Mouse (Mus musculus) heart, postnatal 36 days (tissue): Measurements from ENCODE around the gene Rad51b. TPM values are rescaled to one million over a fixed set of nuclear protein-coding genes. Genes with fewer than 3 reads are reported as not detected.

ENCODE experiments used
- DNase-seq, 2 experiments: peaks; one replicate each; pipeline ENCODE4 v3.0.0; 2021 to 2022
- intact Hi-C: fragments of 180-260 bp; cut with DNase I; formaldehyde crosslinking; loops from one replicate; pipeline ENCODE4 v1.15.1; 2025
- total RNA-seq, 2 experiments: library from RNA; stranded (reverse); gene quantifications; 2 replicates each; pipeline ENCODE4 v1.2.3; 2021

Gene Rad51b
- total RNA-seq, 2 experiments from 2014 or later: 0.53 to 0.60 TPM

DNA sequence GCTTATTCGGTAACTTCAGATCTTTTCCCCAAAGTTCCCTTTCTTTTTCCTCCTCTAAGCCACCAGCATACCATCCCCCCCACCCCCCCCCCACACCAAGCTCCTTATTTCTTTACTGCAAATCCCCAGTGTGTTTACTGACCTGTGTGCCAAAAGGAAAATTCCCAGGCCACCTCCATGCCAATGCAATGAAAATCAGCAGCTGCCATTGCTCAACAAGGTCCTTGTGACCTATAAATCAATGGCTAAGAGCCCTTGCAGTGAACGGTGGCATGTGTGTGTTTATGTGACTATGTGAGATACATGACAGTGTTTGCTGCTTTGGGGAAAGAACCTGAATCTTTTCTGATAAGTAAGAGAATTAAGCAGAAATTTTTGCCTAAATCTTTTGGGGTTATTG, 301.8 kb downstream of the Rad51b start:
- intact Hi-C loops: loop anchor here (5.0 kb wide), 1 partner anchor 67 kb away; no protein-coding TSS in a partner anchor
- no peak for DNase-seq

DNA sequence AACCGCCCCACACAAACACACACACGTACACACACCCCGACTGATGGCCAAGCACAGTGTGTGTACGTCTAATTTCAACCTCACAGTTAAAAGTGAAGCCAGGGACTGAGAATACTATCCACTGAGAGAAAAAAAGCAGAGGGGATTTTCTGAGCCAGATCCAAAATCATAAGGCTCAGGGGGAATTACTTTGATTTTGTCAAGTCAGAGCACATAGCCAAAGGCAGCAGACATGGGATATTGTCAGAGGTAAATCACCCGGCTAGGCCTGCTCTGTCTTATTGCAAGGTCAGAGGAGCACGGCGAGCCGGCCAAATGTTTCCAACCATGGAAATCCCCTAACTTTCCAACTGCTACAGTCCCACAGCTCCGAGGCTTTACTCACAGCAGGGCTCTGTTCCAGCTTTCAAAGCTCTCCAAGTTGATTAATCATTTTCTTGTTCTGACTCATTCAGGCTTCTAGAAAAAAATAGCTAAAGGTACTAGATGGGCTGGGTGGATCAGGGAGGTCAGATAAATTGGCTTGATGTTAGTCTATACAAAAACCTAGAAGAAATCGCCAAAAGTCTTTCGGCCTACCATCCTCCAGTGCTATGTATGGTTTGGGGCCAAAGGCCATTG, 303.2 kb downstream of the Rad51b start:
- peak; percentile 68 to 71 for DNase-seq
- intact Hi-C loops: no loop called here

GRCm38 (mm10) chr12:79602641-79603040, 305.6 kb downstream of the Rad51b start:
- DNase-seq: no peak
- intact Hi-C loops: no loop called here

DNA sequence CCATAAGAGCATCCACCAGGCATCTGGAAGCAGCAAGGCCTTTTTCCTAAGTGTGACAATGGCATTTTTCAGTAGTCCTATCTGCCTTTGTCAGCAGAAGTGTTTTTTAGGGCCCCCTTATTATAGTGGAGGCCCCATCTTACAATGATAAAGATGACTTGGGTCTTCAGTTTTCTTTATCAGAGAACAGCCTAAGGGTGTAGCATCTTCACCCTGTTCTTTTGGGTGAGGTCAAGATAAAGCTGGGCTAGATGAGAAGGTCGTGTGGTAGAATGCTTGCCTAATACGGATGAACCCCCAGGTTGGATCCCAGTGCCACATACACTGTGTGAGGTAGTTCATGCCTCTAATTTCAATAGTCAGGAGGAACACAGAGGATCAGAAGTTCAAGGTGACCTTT, 307.8 kb downstream of the Rad51b start:
- no peak for DNase-seq
- intact Hi-C loops: no loop called here

DNA sequence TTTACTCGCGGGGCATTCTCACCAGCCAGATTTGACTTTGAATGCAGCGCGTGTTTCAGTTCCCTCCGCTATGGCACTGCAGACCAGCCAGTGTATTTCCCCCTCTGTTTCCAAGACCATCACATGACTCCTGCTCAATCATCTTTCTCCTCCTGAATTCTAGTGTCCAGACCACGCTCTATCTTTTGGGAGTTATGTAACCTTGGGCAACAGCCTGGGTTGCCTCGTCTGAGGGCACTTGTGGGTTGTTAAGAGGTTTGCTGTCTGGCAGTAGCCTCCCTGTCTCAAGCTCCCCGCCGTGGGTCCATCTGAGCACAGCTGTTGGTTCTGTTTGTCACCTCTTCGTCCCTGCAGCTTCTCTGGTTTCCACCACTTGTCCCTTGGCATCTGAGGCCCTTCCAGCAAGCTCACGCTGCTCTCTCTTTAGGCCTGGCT, 309.1 kb downstream of the Rad51b start:
- intact Hi-C loops: no loop called here
- no peak for DNase-seq

GRCm38 (mm10) chr12:79609399-79610010, 312.4 kb downstream of the Rad51b start:
- intact Hi-C loops: loop anchor here (5.0 kb wide), 3 partner anchors 228 to 278 kb away; no protein-coding TSS in a partner anchor
- no peak for DNase-seq

DNA sequence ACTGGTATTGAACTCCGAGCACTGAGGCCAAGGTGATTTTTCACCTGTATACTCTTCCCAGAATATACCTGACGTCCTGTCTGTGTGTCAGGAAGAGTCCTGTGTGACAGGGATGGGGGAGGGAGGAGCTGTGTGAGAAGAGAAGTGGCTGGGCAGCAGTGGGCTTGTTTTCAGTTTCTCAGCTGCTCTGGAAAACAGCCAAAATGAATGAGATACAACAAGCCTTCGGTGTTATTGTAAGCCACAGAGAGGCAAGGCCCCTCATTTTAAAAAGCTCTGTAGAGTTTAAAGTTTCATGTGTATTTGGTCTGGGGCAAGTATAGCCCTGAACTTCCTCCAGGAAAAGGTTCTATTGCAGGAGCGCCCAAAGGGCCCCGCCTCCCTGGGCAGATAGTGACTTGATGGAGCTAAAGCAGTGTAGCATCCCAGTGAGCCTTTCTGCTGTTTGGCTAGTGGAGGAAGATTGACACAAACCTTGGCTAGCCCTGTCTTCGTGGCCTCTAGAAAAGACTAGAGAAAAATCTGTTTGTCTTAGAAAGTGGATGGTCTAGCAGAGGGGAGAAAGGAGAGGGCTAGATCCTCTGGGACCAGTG, 313.5 kb downstream of the Rad51b start:
- no peak for DNase-seq
- intact Hi-C loops: loop anchor here (5.0 kb wide), 3 partner anchors 227 to 277 kb away; no protein-coding TSS in a partner anchor

GRCm38 (mm10) chr12:79611665-79612064, 314.6 kb downstream of the Rad51b start:
- intact Hi-C loops: loop anchor here (1.0 to 5.0 kb wide), 6 partner anchors 226 to 521 kb away; partner anchors contain the start of gene Zfp36l1

GRCm38 (mm10) chr12:79612334-79613060, 315.4 kb downstream of the Rad51b start:
- intact Hi-C loops: loop anchor here (1.0 to 5.0 kb wide), 6 partner anchors 225 to 520 kb away; partner anchors contain the start of gene Zfp36l1
- peak; percentile 87 to 88 for DNase-seq

More at GRCm38 (mm10) chr12:79611665-79612064, 314.6 kb downstream of the Rad51b start:
- DNase-seq: no peak

DNA sequence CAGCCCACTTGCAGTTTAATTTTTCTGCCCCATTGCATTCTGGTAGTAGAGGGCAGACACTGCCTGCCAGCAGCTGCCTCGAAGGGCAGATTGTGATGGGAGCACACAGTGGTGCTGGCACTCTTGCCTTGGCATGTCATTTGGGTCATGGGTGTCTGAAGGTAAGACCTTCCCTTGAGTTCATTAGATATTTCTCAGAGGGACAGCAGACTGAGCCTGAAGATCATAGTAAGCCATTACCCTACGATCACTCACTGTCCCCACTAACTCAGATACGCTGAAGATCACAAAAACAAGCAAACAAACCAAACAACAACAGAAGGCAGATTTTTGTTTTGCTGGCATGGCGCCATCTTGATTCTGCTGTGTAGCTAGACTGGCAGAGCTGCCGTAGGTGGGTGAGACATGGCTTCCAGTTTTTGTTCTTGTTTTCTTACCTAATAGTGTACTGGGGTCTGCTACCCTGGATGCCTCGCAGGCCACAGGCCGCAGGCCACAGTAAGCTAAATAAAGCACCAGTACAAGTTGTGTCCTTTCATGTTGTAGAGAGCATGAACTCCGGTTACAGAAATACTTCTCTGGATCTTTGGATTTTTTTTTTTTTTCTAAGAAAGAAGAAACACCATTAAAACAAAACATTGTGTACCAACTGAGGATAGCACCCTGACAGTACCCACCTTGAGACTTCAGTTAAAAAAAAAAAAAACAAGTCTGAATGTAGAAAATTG, 316.1 kb downstream of the Rad51b start:
- DNase-seq: no peak
- intact Hi-C loops: loop anchor here (2.0 to 5.0 kb wide), 5 partner anchors 224 to 500 kb away; partner anchors contain the start of gene Zfp36l1

- no peak for DNase-seq
- intact Hi-C loops: loop anchor here (2.0 to 5.0 kb wide), 5 partner anchors 223 to 499 kb away; partner anchors contain the start of gene Zfp36l1
These were observed 316.9 kb downstream of the Rad51b start for GRCm38 (mm10) chr12:79613846-79614582.

- intact Hi-C loops: loop anchor here (5.0 kb wide), 3 partner anchors 223 to 273 kb away; no protein-coding TSS in a partner anchor
- DNase-seq: no peak
These were observed 317.5 kb downstream of the Rad51b start for GRCm38 (mm10) chr12:79614583-79614953.

- intact Hi-C loops: no loop called here
- no peak for DNase-seq
These were observed 318.7 kb downstream of the Rad51b start for GRCm38 (mm10) chr12:79615717-79616316.

- intact Hi-C loops: no loop called here
These were observed 321.9 kb downstream of the Rad51b start for GRCm38 (mm10) chr12:79619009-79619408.

DNA sequence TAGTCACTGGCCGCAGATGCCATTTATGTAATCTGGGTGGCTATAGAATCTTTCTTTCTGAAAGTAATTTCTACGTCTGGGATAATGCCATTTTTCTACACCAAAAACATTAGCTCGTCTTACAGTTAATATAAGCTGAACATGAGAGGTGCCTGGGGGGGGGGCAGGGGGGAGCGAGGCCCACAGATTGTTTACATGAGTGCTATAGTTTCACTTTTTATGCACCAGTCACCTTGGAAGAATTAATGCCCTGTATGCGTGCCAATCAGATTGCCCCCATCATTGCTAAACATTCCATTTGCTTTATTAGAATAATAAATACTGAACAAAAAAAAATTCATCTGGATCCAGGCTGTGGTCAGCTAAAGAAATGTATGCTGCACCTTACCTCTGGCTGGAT, 323.6 kb downstream of the Rad51b start:
- intact Hi-C loops: no loop called here
- no peak for DNase-seq

More at GRCm38 (mm10) chr12:79619009-79619408, 321.9 kb downstream of the Rad51b start:
- DNase-seq: no peak

DNA sequence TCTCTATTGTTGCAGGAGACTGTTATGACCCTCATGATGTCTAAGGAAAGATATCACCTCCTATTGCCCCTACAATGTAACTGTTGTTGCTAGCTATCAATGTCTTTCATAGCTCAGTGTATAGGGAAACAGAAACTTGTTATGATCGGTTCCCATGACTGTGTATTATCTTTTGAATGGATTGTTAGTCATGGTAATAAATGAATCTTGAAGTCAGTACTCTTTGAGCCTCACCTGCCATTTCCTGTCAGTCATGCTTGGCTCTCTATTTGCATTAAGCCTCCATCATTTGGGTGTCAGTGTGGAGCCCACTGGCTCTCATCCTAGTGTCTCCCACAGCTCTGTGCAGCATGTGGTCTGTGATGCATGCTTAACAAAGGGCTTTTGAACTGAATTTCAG, 326.2 kb downstream of the Rad51b start:
- DNase-seq: no peak
- intact Hi-C loops: no loop called here

- intact Hi-C loops: no loop called here
These were observed 328.8 kb downstream of the Rad51b start for GRCm38 (mm10) chr12:79625699-79626554.

GRCm38 (mm10) chr12:79626555-79627080, 329.5 kb downstream of the Rad51b start:
- intact Hi-C loops: no loop called here

More at GRCm38 (mm10) chr12:79625699-79626554, 328.8 kb downstream of the Rad51b start:
- DNase-seq: no peak

More at GRCm38 (mm10) chr12:79626555-79627080, 329.5 kb downstream of the Rad51b start:
- no peak for DNase-seq
